Mouse (Mus musculus) MEL (cell line): ENCODE measurements around the gene Cops4. TPM values are rescaled to one million over a fixed set of nuclear protein-coding genes. Genes with fewer than 3 reads are reported as not detected.

Experiments used
- DNase-seq: peaks from one replicate; pipeline ENCODE4 v3.0.0; 2011; ENCODE audit warnings: low read depth, low spot score
- H3K27ac ChIP-seq: 2 replicates; pipeline ENCODE4 v1.5.1; 2012; ENCODE audit warnings: low read depth, mild to moderate bottlenecking, control low read depth, low read length, moderate library complexity; ENCODE audit not compliant: control insufficient read depth
- H3K27me3 ChIP-seq, 2 experiments: fragments of 150-350 bp in 1 of 2; sonication (generic) in 1 of 2; 2 replicates each; pipeline ENCODE4 v1.6.1; 2012; ENCODE audit warnings: low read length in 2 of 2, mild to moderate bottlenecking in 2 of 2, improper control_type of control experiment in 1 of 2, moderate library complexity in 1 of 2; ENCODE audit not compliant: insufficient read depth in 2 of 2, control insufficient read depth in 1 of 2
- H3K36me3 ChIP-seq, 2 experiments: 2 replicates each; pipeline ENCODE4 v1.6.1; 2012 to 2014; ENCODE audit warnings: low read length in 2 of 2, improper control_type of control experiment in 1 of 2, inconsistent platforms in 1 of 2, mild to moderate bottlenecking in 1 of 2; ENCODE audit not compliant: insufficient read depth in 2 of 2, control insufficient read depth in 1 of 2
- H3K4me1 ChIP-seq, 2 experiments: fragments of 150-350 bp in 1 of 2; sonication (generic) in 1 of 2; 2 replicates each; pipeline ENCODE4 v1.6.1; 2012; ENCODE audit warnings: low read length in 2 of 2, improper control_type of control experiment in 1 of 2, mild to moderate bottlenecking in 1 of 2; ENCODE audit not compliant: insufficient read depth in 2 of 2, control insufficient read depth in 1 of 2
- H3K4me3 ChIP-seq, 2 experiments: fragments of 150-350 bp in 1 of 2; sonication (generic) in 1 of 2; 2 replicates each; pipeline ENCODE4 v1.5.1; 2012; ENCODE audit warnings: low read depth in 2 of 2, low read length in 2 of 2, mild to moderate bottlenecking in 2 of 2, moderate library complexity in 2 of 2, control low read depth in 1 of 2, improper control_type of control experiment in 1 of 2; ENCODE audit not compliant: control insufficient read depth in 1 of 2, insufficient read depth in 1 of 2
- H3K79me2 ChIP-seq: 2 replicates; pipeline ENCODE4 v1.6.1; 2012; ENCODE audit warnings: mild to moderate bottlenecking, low read length, moderate library complexity; ENCODE audit not compliant: control insufficient read depth, poor library complexity, insufficient read depth
- H3K9ac ChIP-seq: 2 replicates; pipeline ENCODE4 v1.6.1; 2012; ENCODE audit warnings: low read depth, mild to moderate bottlenecking, control low read depth, low read length, moderate library complexity; ENCODE audit not compliant: control insufficient read depth, poor library complexity, severe bottlenecking
- H3K9me3 ChIP-seq: fragments of 150-350 bp; sonication (generic); replicated peaks from 2 replicates; pipeline ENCODE4 v1.6.1; 2012; ENCODE audit warnings: mild to moderate bottlenecking, low read length, improper control_type of control experiment, moderate library complexity; ENCODE audit not compliant: insufficient read depth
- CHD1 ChIP-seq: IDR thresholded peaks from 2 replicates; pipeline ENCODE4 v1.6.1; 2012; ENCODE audit warnings: low read depth, mild to moderate bottlenecking, inconsistent platforms, low read length, improper control_type of control experiment
- CHD2 ChIP-seq: IDR thresholded peaks from 2 replicates; pipeline ENCODE4 v1.6.1; 2011; ENCODE audit warnings: low read length, improper control_type of control experiment
- E2F4 ChIP-seq: IDR thresholded peaks from 2 replicates; pipeline ENCODE4 v1.6.1; 2011; ENCODE audit warnings: low read depth, low read length, improper control_type of control experiment, borderline replicate concordance
- ETS1 ChIP-seq: IDR thresholded peaks from 2 replicates; pipeline ENCODE4 v1.6.1; 2012; ENCODE audit warnings: low read depth, mild to moderate bottlenecking, inconsistent platforms, low read length, improper control_type of control experiment, moderate library complexity
- MYC ChIP-seq: IDR thresholded peaks from 2 replicates; pipeline ENCODE4 v1.6.1; 2011; ENCODE audit warnings: low read depth, mild to moderate bottlenecking, low read length, improper control_type of control experiment, moderate library complexity
- NELFE ChIP-seq: IDR thresholded peaks from 2 replicates; pipeline ENCODE4 v1.6.1; 2011; ENCODE audit warnings: low read depth, low read length, improper control_type of control experiment
- NRF1 ChIP-seq: IDR thresholded peaks from 2 replicates; pipeline ENCODE4 v1.6.1; 2014; ENCODE audit warnings: low read depth, mild to moderate bottlenecking, inconsistent platforms, low read length, improper control_type of control experiment, moderate library complexity; ENCODE audit not compliant: poor library complexity, insufficient read depth, severe bottlenecking
- POLR2A ChIP-seq, 2 experiments: IDR thresholded peaks; 2 replicates each; pipeline ENCODE4 v1.6.1; 2011 to 2012; ENCODE audit warnings: low read length in 2 of 2, mild to moderate bottlenecking in 2 of 2, control low read depth in 1 of 2, improper control_type of control experiment in 1 of 2, low read depth in 1 of 2, moderate library complexity in 1 of 2; ENCODE audit not compliant: control insufficient read depth in 1 of 2, insufficient read depth in 1 of 2, poor library complexity in 1 of 2
- POLR2AphosphoS5 ChIP-seq: IDR thresholded peaks from 2 replicates; pipeline ENCODE4 v1.6.1; 2012; ENCODE audit warnings: low read depth, borderline replicate concordance, mild to moderate bottlenecking, inconsistent platforms, low read length, moderate library complexity, mixed read lengths
- RCOR1 ChIP-seq: IDR thresholded peaks from 2 replicates; pipeline ENCODE4 v1.6.1; 2012; ENCODE audit warnings: low read depth, mild to moderate bottlenecking, inconsistent platforms, low read length, improper control_type of control experiment
- UBTF ChIP-seq: IDR thresholded peaks from 2 replicates; pipeline ENCODE4 v1.6.1; 2012; ENCODE audit warnings: low read depth, mild to moderate bottlenecking, inconsistent platforms, low read length, improper control_type of control experiment, moderate library complexity, borderline replicate concordance; ENCODE audit not compliant: insufficient read depth
- USF1 ChIP-seq: IDR thresholded peaks from 2 replicates; pipeline ENCODE4 v1.6.1; 2014; ENCODE audit warnings: low read depth, mild to moderate bottlenecking, inconsistent platforms, low read length, improper control_type of control experiment, moderate library complexity
- USF2 ChIP-seq, 2 experiments: IDR thresholded peaks; 2 replicates each; pipeline ENCODE4 v1.6.1; 2011 to 2012; ENCODE audit warnings: improper control_type of control experiment in 2 of 2, low read length in 2 of 2, borderline replicate concordance in 1 of 2, inconsistent platforms in 1 of 2, low read depth in 1 of 2, mild to moderate bottlenecking in 1 of 2; ENCODE audit not compliant: insufficient read depth in 1 of 2
- ZKSCAN1 ChIP-seq: IDR thresholded peaks from 2 replicates; pipeline ENCODE4 v1.6.1; 2012; ENCODE audit warnings: low read depth, mild to moderate bottlenecking, inconsistent platforms, low read length, improper control_type of control experiment, moderate library complexity
- ZMIZ1 ChIP-seq: IDR thresholded peaks from 2 replicates; pipeline ENCODE4 v1.6.1; 2012; ENCODE audit warnings: low read depth, mild to moderate bottlenecking, inconsistent platforms, low read length, improper control_type of control experiment, moderate library complexity
- polyA plus RNA-seq, 2 experiments: library from polyadenylated mRNA; stranded (reverse) in 1 of 2; unstranded in 1 of 2; fragments of >175 nt in 1 of 2; fragments of >200 nt in 1 of 2; gene quantifications; 2 replicates each; pipeline versions ENCODE4 v1.2.1 to v1.2.4; 2012; ENCODE audit warnings: low replicate concordance in 2 of 2, low read depth in 1 of 2; ENCODE audit not compliant: insufficient read length in 2 of 2, insufficient read depth in 1 of 2, missing spikeins in 1 of 2
- total RNA-seq: library from RNA; depleted of rRNA; stranded (reverse); fragments of 300-350 nt; gene quantifications from 2 replicates; pipeline ENCODE4 v1.2.3, GENCODE M21; 2012; rRNA removed

Cops4 gene
- total and polyA plus RNA-seq, 3 experiments = 112 to 626 (median 142) TPM

DNA sequence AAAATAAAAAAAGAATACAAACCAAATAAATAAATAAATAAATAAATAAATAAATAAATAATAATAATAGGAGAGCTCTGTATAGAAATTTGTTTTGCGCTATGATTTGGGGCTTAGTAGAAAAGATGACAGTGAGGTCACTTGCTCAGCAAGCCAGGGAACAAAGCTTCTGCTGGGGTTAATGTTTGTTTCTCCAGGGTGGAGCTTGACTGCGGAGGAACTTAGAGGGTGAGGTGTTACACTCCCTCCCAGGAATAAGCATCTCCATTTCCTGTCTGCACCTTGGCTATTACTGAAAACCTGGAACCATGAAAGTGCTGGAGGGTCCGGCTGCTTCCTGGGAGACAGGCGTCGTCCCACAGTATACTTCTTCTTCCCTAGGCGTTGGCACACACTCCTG lies 77.9 kb downstream of the Cops4 start:
- no peak for DNase-seq
- H3K9me3 ChIP-seq = no peaks in the 10 kb centered on the region
- H3K27ac ChIP-seq = no peak overlapping the region
- H3K4me1 ChIP-seq = peaks cover 0 to 3% of the 10 kb centered on the region in 2 experiments; a peak in 2 of 4 replicates
- H3K79me2 ChIP-seq = no peaks in the 10 kb centered on the region
- no peak overlapping the region for H3K4me3 ChIP-seq
- peaks cover 0 to 5% of the 10 kb centered on the region in 2 experiments; a peak in 2 of 4 replicates for H3K36me3 ChIP-seq
- H3K9ac ChIP-seq = no peak overlapping the region
- H3K27me3 ChIP-seq = no peaks in the 10 kb centered on the region
- TF ChIP-seq USF2 (IDR thresholded peaks at IDR 0.05; ENCODE audit: borderline replicate concordance in 1 of 2, insufficient read depth in 1 of 2, low read depth in 1 of 2, low read length in 2 of 2) (no peak), CHD1 (no peak), CHD2 (no peak), UBTF (no peak), ZKSCAN1 (no peak), NELFE (no peak), ZMIZ1 (no peak), ETS1 (no peak), USF1 (no peak), POLR2A (IDR thresholded peaks at IDR 0.05; ENCODE audit: control insufficient read depth in 1 of 2, insufficient read depth in 1 of 2, low read depth in 1 of 2, low read length in 2 of 2, poor library complexity in 1 of 2) (no peak), MYC (no peak), POLR2AphosphoS5 (no peak), RCOR1 (no peak), NRF1 (no peak), E2F4 (no peak)

Other genes starting within 250 kb of the Cops4 start
- gene Sec31a, start 102.1 kb upstream of the Cops4 start, total RNA-seq = 60.5 and 61.2 TPM in 2 replicates
- gene Sec31a, start 102.1 kb upstream of the Cops4 start, polyA plus RNA-seq = 100 to 1,000 TPM in 1 of 2 experiments, not detected in 1; 165 TPM
- gene Lin54, start 17.7 kb upstream of the Cops4 start, total RNA-seq = 14.1 and 14.4 TPM in 2 replicates
- gene Lin54, start 17.7 kb upstream of the Cops4 start, polyA plus RNA-seq = 10 to 100 TPM in 1 of 2 experiments, not detected in 1; 16.0 TPM
- 4.9 and 7.1 TPM in 2 replicates for gene Plac8, start 53.9 kb downstream of the Cops4 start, total RNA-seq
- 10 to 100 TPM in 1 of 2 experiments, not detected in 1; 10.6 TPM for gene Plac8, start 53.9 kb downstream of the Cops4 start, polyA plus RNA-seq
- 30.9 and 35.4 TPM in 2 replicates for gene Coq2, start 156.8 kb downstream of the Cops4 start, total RNA-seq
- gene Coq2, start 156.8 kb downstream of the Cops4 start, polyA plus RNA-seq = 10 to 100 TPM in 1 of 2 experiments, not detected in 1; 56.1 TPM
- gene Hpse, start 201.4 kb downstream of the Cops4 start, total RNA-seq = not detected in 2 replicates
- gene Hpse, start 201.4 kb downstream of the Cops4 start, polyA plus RNA-seq = under 1 TPM in 1 of 2 experiments, not detected in 1; 0.03 TPM